Mouse (Mus musculus): ENCODE measurements around the gene Aif1l. TPM values are rescaled to one million over a fixed set of nuclear protein-coding genes. Genes with fewer than 3 reads are reported as not detected.

Gene Aif1l
- total and polyA plus RNA-seq, 3 experiments: 0.22 TPM; not detected in 2

DNA sequence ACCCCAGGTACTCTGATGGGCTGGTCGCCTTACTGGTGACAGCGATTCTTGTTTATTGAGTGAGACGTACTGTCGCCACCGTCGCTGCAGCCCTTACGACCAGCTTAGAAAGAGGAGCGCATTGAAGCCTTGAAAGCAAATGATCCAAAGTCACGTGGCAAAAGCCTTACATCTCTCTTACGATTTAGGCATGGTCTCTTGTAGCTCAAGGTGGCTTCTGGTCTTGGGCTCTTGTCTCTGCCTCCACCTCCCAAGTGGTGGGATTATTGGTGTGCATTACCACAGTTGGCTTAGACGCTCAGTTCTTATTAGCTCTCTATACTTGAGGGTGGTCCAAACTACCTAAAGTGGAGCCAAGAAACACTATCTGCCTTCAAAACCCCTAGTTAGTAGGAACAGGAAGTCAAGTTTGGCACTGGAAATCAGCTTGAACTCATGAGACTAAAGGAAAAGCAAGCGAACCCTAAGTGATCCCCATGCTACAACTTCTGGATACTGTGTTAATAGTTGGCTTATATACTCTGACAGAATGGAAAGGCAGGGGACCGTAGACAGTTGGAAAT is 25.0 kb downstream of the Aif1l start:
- Histone ChIP-seq H3K4me1 (ENCODE audit: insufficient read depth, low read depth, low read length) (peaks cover 26% of the 10 kb centered on the region), H3K4me3 (ENCODE audit: low read depth, low read length) (peak overlapping the region; percentile 96), H3K9me3 (replicated peaks) (no peaks in the 10 kb centered on the region), H3K27me3 (ENCODE audit: insufficient read depth, low read length) (peaks cover 24% of the 10 kb centered on the region), H3K36me3 (replicated peaks) (peaks cover 40% of the 10 kb centered on the region)
- ATAC-seq (ENCODE audit: extremely low read depth, insufficient number of reproducible peaks, low FRiP score, poor library complexity, severe bottlenecking) (no peak), DNase-seq (ENCODE audit: low spot score) (no peak)
- no peak for TF ChIP-seq TAL1 (conservative IDR thresholded peaks at IDR 0.05; ENCODE audit: low read depth, low read length)
- no peak for TF ChIP-seq GATA1 (IDR thresholded peaks at IDR 0.05; ENCODE audit: borderline replicate concordance, low read length)
- no peak for TF ChIP-seq POLR2AphosphoS5 (IDR thresholded peaks at IDR 0.05; ENCODE audit: insufficient replicate concordance, low read depth, low read length)
- no peak for TF ChIP-seq GATA2 (IDR thresholded peaks at IDR 0.05; ENCODE audit: borderline replicate concordance, low read depth, low read length)
- no peak for TF ChIP-seq CTCF (IDR thresholded peaks at IDR 0.05; ENCODE audit: low read depth, low read length)

DNA sequence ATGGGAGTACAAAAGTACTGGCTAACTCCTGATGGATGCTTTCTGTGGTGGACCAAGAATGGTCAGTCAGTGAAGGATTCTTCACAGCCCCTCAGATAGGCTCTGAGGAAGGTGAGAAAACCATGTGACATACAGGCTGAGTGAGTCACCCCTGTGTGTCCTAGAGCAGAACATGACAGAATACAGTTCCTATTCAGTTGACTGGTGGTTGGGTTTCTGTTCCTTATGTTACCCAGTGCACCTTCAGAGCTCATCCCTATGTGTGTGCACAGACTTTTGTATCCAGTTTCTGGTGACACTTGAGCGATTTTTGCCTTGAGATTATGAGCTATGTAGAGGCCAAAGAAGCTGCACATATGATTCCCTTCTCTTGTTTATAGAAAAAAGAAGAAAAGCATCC is 37.8 kb downstream of the Aif1l start:
- TF ChIP-seq POLR2AphosphoS5 (IDR thresholded peaks at IDR 0.05; ENCODE audit: insufficient replicate concordance, low read depth, low read length) (no peak), CTCF (IDR thresholded peaks at IDR 0.05; ENCODE audit: low read depth, low read length) (no peak), GATA1 (IDR thresholded peaks at IDR 0.05; ENCODE audit: borderline replicate concordance, low read length) (no peak), GATA2 (IDR thresholded peaks at IDR 0.05; ENCODE audit: borderline replicate concordance, low read depth, low read length) (no peak), TAL1 (conservative IDR thresholded peaks at IDR 0.05; ENCODE audit: low read depth, low read length) (no peak)
- Histone ChIP-seq H3K9me3 (replicated peaks) (no peaks in the 10 kb centered on the region), H3K4me1 (ENCODE audit: insufficient read depth, low read depth, low read length) (peaks cover 5% of the 10 kb centered on the region; the same call in 1 of the 2 replicates), H3K36me3 (replicated peaks) (peaks cover 100% of the 10 kb centered on the region), H3K27me3 (ENCODE audit: insufficient read depth, low read length) (no peaks in the 10 kb centered on the region), H3K4me3 (ENCODE audit: low read depth, low read length) (no peak overlapping the region)
- DNase-seq (ENCODE audit: low spot score) (no peak), ATAC-seq (ENCODE audit: extremely low read depth, insufficient number of reproducible peaks, low FRiP score, poor library complexity, severe bottlenecking) (no peak)

DNA sequence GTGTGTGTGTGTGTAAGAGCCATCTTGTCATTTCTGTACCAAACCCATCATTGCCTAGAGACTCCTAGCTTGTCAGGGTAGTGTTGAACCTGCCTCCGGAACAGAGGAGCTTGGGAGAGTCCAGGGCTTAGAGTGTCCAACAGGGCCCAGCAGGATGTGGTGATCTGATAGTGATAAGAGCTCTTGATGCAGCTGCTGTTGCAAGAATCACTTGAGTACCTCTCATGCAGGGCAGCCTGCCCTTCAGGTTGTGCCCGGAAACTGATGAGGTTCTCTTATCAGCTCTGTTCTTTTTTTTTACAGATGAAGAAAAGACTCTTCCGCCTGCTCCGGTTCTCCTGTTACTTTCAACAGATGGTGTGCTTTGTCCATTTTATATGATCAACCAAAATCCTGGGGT is 41.0 kb downstream of the Aif1l start:
- no peak for TF ChIP-seq GATA1 (IDR thresholded peaks at IDR 0.05; ENCODE audit: borderline replicate concordance, low read length)
- no peak for TF ChIP-seq TAL1 (conservative IDR thresholded peaks at IDR 0.05; ENCODE audit: low read depth, low read length)
- no peak for TF ChIP-seq POLR2AphosphoS5 (IDR thresholded peaks at IDR 0.05; ENCODE audit: insufficient replicate concordance, low read depth, low read length)
- TF ChIP-seq CTCF (IDR thresholded peaks at IDR 0.05; ENCODE audit: low read depth, low read length): no peak
- TF ChIP-seq GATA2 (IDR thresholded peaks at IDR 0.05; ENCODE audit: borderline replicate concordance, low read depth, low read length): no peak
- no peaks in the 10 kb centered on the region for H3K9me3 ChIP-seq (replicated peaks)

DNA sequence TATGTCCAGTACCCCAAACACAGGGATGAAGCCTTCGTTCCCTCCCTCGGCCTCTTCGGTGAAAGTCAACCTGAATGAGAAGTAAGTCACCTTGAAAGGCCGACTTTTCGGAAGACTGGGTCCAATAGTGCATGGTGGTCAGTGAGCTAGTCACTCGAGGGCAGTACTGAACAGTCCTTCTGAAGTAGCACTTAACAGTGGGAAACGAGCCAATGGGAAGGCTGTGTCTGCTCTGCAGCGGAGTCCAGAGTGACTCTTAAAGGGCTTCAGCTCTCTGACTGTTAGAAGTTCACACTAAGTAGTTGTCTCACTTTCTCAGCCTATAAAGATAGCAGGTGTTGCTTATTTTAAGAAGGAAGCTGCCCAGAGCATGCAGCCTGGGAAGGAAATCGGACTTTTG is 45.0 kb downstream of the Aif1l start:
- peaks cover 98% of the 10 kb centered on the region for H3K36me3 ChIP-seq (replicated peaks)
- ATAC-seq (ENCODE audit: extremely low read depth, insufficient number of reproducible peaks, low FRiP score, poor library complexity, severe bottlenecking): no peak
- TF ChIP-seq POLR2AphosphoS5 (IDR thresholded peaks at IDR 0.05; ENCODE audit: insufficient replicate concordance, low read depth, low read length) (no peak), TAL1 (conservative IDR thresholded peaks at IDR 0.05; ENCODE audit: low read depth, low read length) (no peak), GATA1 (IDR thresholded peaks at IDR 0.05; ENCODE audit: borderline replicate concordance, low read length) (no peak), GATA2 (IDR thresholded peaks at IDR 0.05; ENCODE audit: borderline replicate concordance, low read depth, low read length) (no peak), CTCF (IDR thresholded peaks at IDR 0.05; ENCODE audit: low read depth, low read length) (no peak)
- no peaks in the 10 kb centered on the region for H3K9me3 ChIP-seq (replicated peaks)
- 0 out of 2 replicates have a peak, but pooled peaks cover 2% of the 10 kb centered on the region for H3K4me1 ChIP-seq (ENCODE audit: insufficient read depth, low read depth, low read length)
- DNase-seq (ENCODE audit: low spot score): no peak
- H3K27me3 ChIP-seq (ENCODE audit: insufficient read depth, low read length): no peaks in the 10 kb centered on the region
- no peak overlapping the region for H3K4me3 ChIP-seq (ENCODE audit: low read depth, low read length)

More for the DNA sequence above, 41.0 kb downstream of the Aif1l start:
- Histone ChIP-seq H3K4me1 (ENCODE audit: insufficient read depth, low read depth, low read length) (peaks cover 2% of the 10 kb centered on the region; the same call in 1 of the 2 replicates), H3K27me3 (ENCODE audit: insufficient read depth, low read length) (no peaks in the 10 kb centered on the region), H3K36me3 (replicated peaks) (peaks cover 99% of the 10 kb centered on the region), H3K4me3 (ENCODE audit: low read depth, low read length) (no peak overlapping the region)
- ATAC-seq (ENCODE audit: extremely low read depth, insufficient number of reproducible peaks, low FRiP score, poor library complexity, severe bottlenecking) (no peak), DNase-seq (ENCODE audit: low spot score) (no peak)

DNA sequence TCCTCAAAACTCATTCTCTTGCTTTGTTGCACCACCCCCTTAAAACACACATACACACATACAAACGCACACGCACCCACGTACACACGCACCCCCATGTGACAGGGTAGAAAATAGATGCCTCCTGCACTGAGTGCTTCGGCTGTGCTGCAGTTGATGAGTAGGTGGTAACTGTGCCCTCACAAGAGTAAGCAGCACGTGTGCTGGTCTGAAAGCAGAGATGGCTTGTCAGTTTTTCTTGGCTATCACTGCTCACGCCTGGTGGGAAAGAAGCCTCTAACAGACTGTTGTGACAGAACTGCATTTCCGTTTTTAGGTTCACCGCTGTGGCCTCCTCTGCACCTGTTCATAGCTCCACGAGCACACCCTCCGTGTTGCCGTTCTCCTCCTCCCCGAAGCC is 46.1 kb downstream of the Aif1l start:
- DNase-seq (ENCODE audit: low spot score): no peak
- H3K4me3 ChIP-seq (ENCODE audit: low read depth, low read length): no peak overlapping the region
- no peaks in the 10 kb centered on the region for H3K27me3 ChIP-seq (ENCODE audit: insufficient read depth, low read length)
- H3K36me3 ChIP-seq (replicated peaks): peaks cover 97% of the 10 kb centered on the region
- 0 out of 2 replicates have a peak, but pooled peaks cover 2% of the 10 kb centered on the region for H3K4me1 ChIP-seq (ENCODE audit: insufficient read depth, low read depth, low read length)
- H3K9me3 ChIP-seq (replicated peaks): no peaks in the 10 kb centered on the region
- ATAC-seq (ENCODE audit: extremely low read depth, insufficient number of reproducible peaks, low FRiP score, poor library complexity, severe bottlenecking): no peak
- no peak for TF ChIP-seq TAL1 (conservative IDR thresholded peaks at IDR 0.05; ENCODE audit: low read depth, low read length)
- no peak for TF ChIP-seq CTCF (IDR thresholded peaks at IDR 0.05; ENCODE audit: low read depth, low read length)
- no peak for TF ChIP-seq GATA2 (IDR thresholded peaks at IDR 0.05; ENCODE audit: borderline replicate concordance, low read depth, low read length)

DNA sequence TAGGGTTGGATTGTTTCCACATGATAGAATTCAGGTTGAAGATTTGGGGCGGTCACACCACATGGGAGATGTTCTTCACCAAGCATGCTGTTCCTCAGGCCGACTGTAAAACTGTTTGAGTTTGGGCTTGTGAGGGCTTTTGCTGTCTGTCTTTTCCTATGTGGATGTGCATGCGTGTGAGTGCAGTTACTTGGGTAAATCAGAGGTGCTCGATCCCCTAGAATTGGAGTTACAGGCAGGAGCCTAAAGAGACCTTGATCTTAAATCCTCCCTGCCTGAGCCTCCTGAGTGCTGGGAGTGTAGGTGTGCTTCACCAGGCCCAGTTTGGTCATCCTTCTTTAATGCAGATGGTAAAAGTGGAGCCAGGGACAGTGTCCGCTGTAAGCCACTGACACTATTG is 47.6 kb downstream of the Aif1l start:
- no peak for DNase-seq (ENCODE audit: low spot score)
- ATAC-seq (ENCODE audit: extremely low read depth, insufficient number of reproducible peaks, low FRiP score, poor library complexity, severe bottlenecking): no peak
- Histone ChIP-seq H3K27me3 (ENCODE audit: insufficient read depth, low read length) (no peaks in the 10 kb centered on the region), H3K4me3 (ENCODE audit: low read depth, low read length) (no peak overlapping the region), H3K4me1 (ENCODE audit: insufficient read depth, low read depth, low read length) (no peaks in the 10 kb centered on the region), H3K9me3 (replicated peaks) (no peaks in the 10 kb centered on the region), H3K36me3 (replicated peaks) (peaks cover 92% of the 10 kb centered on the region)
- no peak for TF ChIP-seq CTCF (IDR thresholded peaks at IDR 0.05; ENCODE audit: low read depth, low read length)
- no peak for TF ChIP-seq GATA2 (IDR thresholded peaks at IDR 0.05; ENCODE audit: borderline replicate concordance, low read depth, low read length)
- TF ChIP-seq POLR2AphosphoS5 (IDR thresholded peaks at IDR 0.05; ENCODE audit: insufficient replicate concordance, low read depth, low read length): no peak
